Mouse (Mus musculus): Measurements from ENCODE around the gene Gm281.

DNA sequence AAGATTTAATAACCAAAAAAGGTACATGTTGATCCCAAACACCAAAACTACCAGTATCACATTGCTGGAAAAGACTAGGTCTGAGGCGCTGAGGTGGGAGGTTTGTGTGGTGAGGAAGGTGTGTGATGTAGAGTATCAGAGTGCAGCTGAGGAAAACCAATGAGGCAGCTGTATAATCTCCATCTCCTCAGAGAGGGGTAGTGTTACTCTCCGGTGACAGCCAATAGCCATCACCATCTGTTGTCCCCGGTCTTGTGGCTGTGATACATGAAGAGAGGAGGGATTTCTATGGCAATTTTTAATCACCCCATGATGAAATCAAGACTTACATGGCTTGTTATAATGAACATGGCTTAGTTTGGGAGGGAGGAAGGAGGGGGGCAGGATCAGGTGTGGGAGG lies 20.5 kb downstream of the Gm281 start:
- TF ChIP-seq POLR2A (IDR thresholded peaks at IDR 0.05; ENCODE audit: control insufficient read depth, extremely low read depth, insufficient read depth, low read length, poor library complexity) (no peak), CTCF (IDR thresholded peaks at IDR 0.05; ENCODE audit: borderline replicate concordance, control insufficient read depth, extremely low read depth, insufficient read depth, low read length, poor library complexity) (no peak)
